Mouse (Mus musculus): ENCODE results near the gene Gm9857.

Gene Gm9857

DNA sequence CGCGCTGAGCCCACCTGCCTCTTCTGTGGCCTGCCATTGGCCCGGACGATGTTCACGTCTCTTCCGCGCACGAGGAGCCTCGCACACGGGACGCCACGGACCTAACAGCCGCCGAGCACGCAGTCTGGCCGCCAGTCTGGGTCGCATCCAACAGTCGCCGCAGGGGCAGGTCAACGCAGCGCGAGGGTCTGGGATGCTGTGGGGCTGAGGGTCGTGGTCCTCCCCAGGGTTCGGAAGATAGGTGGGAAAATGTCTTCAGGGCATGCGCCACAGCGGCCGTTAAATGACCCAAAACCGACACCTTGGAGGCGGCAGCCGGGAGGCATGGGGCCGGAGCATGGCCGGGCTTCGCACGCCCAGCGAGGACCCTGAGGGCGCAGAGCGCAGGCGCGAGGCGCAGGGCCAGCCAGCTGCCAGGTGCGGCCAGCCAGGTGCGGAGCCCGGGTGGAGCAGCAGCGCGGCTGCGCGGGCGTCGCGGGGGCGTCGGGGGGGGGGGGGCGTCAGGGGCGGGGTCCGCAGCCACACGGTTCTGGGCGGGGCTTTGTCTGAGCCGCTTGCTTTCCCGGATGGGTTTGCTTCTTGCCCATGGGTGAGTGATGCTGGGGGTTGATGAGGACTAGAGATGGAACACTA lies at the start of gene Gm9857:
Gene Gm9857, minus strand, starts transcription at position 445 of the 633 bp plus-strand sequence.
- DNase-seq (ENCODE audit: low spot score in 2 of 2), result no peak

GRCm38 (mm10) chr3:108987009-108987659 lies 46.9 kb upstream of the Gm9857 start:
- DNase-seq (ENCODE audit: low spot score in 2 of 2), result no peak

GRCm38 (mm10) chr3:108986534-108986933 lies 46.3 kb upstream of the Gm9857 start:
- DNase-seq (ENCODE audit: low spot score in 2 of 2), result no peak

DNA sequence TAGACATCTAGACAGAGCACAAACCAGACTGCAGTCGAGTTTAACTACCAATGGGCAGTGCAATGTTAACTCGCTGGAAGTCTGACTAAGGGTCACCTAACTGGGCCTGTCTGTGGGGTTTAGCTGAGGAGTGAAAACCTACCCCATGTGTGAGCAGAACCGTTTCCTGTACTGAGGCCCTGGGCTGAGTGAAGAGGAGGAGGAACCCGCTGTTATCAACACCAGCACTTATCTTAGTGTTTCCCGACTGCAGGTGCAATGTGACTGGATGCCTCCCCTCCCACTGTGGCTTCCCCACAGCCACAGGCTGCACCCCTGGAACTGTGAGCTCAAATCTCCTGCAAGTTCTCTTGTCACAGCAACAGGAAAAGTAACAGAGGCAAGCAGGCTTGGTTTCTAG lies 43.7 kb upstream of the Gm9857 start:
- no peak for DNase-seq (ENCODE audit: low spot score in 2 of 2)

- DNase-seq (ENCODE audit: low spot score in 2 of 2), result no peak
Observed at GRCm38 (mm10) chr3:108981946-108982345, 41.7 kb upstream of the Gm9857 start.

GRCm38 (mm10) chr3:108977340-108978030 lies 37.2 kb upstream of the Gm9857 start:
- DNase-seq (ENCODE audit: low spot score in 2 of 2), result no peak

GRCm38 (mm10) chr3:108974920-108975485 lies 34.8 kb upstream of the Gm9857 start:
- no peak for DNase-seq (ENCODE audit: low spot score in 2 of 2)

GRCm38 (mm10) chr3:108973980-108974660 lies 33.9 kb upstream of the Gm9857 start:
- no peak for DNase-seq (ENCODE audit: low spot score in 2 of 2)

- DNase-seq (ENCODE audit: low spot score in 2 of 2), result no peak
Observed at GRCm38 (mm10) chr3:108966051-108966450, 25.8 kb upstream of the Gm9857 start.

GRCm38 (mm10) chr3:108964361-108965044 lies 24.3 kb upstream of the Gm9857 start:
- DNase-seq (ENCODE audit: low spot score in 2 of 2), result no peak

- no peak for DNase-seq (ENCODE audit: low spot score in 2 of 2)
Observed at GRCm38 (mm10) chr3:108963776-108964175, 23.5 kb upstream of the Gm9857 start.

- no peak for DNase-seq (ENCODE audit: low spot score in 2 of 2)
Observed at GRCm38 (mm10) chr3:108963278-108963677, 23.0 kb upstream of the Gm9857 start.

DNA sequence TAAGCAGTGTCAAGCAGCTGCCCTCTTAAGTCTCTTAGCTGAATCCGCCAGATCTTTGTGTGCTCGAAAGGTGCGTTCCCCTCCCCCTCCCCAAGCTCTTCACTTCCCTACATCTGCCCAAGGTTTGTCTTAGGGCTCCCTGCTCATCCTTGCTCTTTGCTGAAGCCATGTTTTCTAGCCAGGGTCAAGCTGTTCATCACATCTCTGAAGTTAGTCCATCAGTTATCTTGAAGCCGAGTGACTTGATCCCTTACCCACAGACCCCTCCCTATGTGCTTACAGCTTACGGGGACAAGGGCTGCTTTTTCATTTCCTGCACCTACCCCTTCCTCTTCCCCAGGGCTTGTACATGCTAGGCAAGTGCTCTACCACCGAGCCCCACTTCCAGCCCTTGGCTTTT lies 21.4 kb upstream of the Gm9857 start:
- DNase-seq (ENCODE audit: low spot score in 2 of 2), result no peak

DNA sequence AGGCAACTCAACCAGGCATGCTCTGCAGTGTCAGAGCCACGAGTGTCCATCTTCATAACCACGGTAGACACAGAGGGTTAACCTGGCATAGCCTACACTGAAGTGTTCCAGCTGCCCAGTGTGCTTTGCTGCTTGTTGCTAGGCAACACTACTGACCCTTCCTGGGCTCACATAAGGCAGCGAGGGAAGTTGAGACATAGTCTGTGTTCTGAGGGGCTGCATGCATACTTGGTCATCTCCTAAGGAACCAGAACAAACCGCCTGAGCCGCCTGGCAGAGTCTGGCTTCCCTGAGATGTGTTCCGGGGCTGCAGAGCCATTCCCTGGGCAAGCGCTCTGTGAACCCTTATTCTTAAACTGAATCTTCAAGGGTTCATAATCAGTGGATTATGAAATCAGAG lies 21.0 kb upstream of the Gm9857 start:
- no peak for DNase-seq (ENCODE audit: low spot score in 2 of 2)

DNA sequence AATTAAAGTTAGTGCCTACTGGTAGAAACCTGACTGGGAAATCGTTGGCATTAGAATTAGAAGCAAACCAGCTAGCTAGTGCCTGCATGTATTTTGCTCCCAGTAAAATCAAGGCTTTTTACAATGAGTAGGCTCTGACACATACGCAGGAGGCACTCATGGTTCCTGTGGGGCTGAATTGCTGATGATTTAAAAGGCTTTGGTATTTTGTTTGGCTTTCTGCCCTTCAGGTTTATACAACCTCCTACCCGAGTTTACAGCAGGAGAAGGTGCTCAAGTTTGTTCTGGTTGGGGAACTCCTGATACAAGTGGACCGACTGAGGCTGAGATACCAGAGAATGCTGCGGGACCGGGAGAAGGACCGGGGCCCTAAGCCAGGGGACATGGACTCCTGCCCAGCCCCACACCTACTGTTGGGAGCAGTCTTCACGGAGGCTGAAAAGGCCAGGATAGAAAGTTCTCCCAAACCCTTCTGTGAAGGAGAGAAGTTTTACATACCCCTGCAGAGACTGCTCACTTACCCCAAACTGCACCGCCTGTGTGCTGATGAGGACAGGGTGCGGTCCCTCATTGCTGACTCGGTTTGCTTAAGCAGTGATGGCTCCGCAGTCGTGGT lies 19.5 kb upstream of the Gm9857 start:
- DNase-seq (ENCODE audit: low spot score in 2 of 2), result no peak

GRCm38 (mm10) chr3:108957976-108958375 lies 17.7 kb upstream of the Gm9857 start:
- DNase-seq (ENCODE audit: low spot score in 2 of 2), result no peak

DNA sequence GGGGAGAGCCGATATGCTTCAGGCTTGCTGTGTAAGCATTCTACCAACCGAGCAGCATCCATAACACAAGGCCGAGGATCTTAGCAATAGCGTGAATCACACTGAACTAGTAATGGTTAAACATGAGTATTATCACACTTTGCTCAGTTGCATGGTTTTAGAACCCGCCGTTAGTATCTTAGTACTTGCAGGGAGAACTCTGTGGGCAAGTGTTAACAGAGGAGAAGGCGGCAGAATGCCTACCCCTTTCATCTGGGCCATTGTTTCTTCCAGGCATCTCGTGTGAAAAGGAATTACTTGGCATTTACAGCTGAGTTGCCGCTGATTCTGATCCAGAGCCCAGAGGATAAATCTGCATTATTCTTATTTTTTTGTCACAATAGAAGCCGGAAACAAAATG lies 751 bp upstream of the Gm9857 start:
- DNase-seq (ENCODE audit: low spot score in 2 of 2), result no peak

GRCm38 (mm10) chr3:108939573-108939972 lies 672 bp downstream of the Gm9857 start, which contains the start of gene Henmt1:
Gene Henmt1, plus strand, starts transcription at chr3:108939873.
- DNase-seq (ENCODE audit: low spot score in 2 of 2), result no peak

GRCm38 (mm10) chr3:108938691-108939090 lies 1.6 kb downstream of the Gm9857 start:
- DNase-seq (ENCODE audit: low spot score in 2 of 2), result no peak

GRCm38 (mm10) chr3:108933557-108933956 lies 6.7 kb downstream of the Gm9857 start:
- DNase-seq (ENCODE audit: low spot score in 2 of 2), result no peak

DNA sequence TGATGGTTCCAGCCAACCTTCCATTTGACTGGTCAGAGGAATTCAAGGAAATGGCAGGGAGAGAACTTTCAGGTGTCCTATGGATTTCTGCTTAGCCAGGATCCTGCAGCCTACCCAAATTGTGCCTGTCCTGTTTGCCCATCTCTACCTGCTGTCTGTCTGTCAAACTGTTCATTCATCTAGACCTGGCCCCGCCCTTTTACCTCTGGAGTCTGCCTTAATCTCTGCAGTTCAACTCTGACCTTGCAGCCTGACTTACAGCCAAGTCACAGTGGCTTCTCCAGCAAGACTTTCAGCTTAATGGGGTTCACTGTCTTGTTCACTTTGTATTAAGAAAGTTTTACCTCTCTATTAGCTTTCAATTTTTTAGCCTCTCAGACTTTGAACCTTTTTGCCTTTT lies 13.9 kb downstream of the Gm9857 start:
- DNase-seq (ENCODE audit: low spot score in 2 of 2), result no peak
